Mouse (Mus musculus) liver, adult 2 months (tissue): ENCODE measurements around the gene Mthfd2. TPM values are rescaled to one million over a fixed set of nuclear protein-coding genes. Genes with fewer than 3 reads are reported as not detected.

ENCODE experiments used
- DNase-seq: peaks from one replicate; pipeline ENCODE4 v3.0.0-alpha.2; 2011; ENCODE audit warnings: low read depth, low spot score; ENCODE audit errors: extremely low read depth
- H3K27ac ChIP-seq: fragments of 200-500 bp; replicated peaks from 2 replicates; pipeline ENCODE4 v1.5.1; 2012; ENCODE audit warnings: low read depth, mild to moderate bottlenecking, control low read depth, inconsistent platforms, low read length; ENCODE audit not compliant: insufficient read depth
- H3K27me3 ChIP-seq: fragments of 200-500 bp; 2 replicates; pipeline ENCODE4 v1.6.1; 2012; ENCODE audit warnings: mild to moderate bottlenecking, moderate library complexity, low read length, inconsistent platforms; ENCODE audit not compliant: control insufficient read depth, insufficient read depth
- H3K36me3 ChIP-seq: fragments of 200-500 bp; 2 replicates; pipeline ENCODE4 v1.6.1; 2012; ENCODE audit warnings: low read length, inconsistent platforms; ENCODE audit not compliant: control insufficient read depth, insufficient read depth
- H3K4me1 ChIP-seq: fragments of 200-500 bp; 2 replicates; pipeline ENCODE4 v1.6.1; 2011; ENCODE audit warnings: low read length; ENCODE audit not compliant: control insufficient read depth, insufficient read depth
- H3K4me3 ChIP-seq: fragments of 200-500 bp; 2 replicates; pipeline ENCODE4 v1.5.1; 2011; ENCODE audit warnings: low read depth, mild to moderate bottlenecking, control low read depth, low read length, moderate library complexity; ENCODE audit not compliant: insufficient read depth
- H3K79me2 ChIP-seq: fragments of 200-500 bp; 2 replicates; pipeline ENCODE4 v1.6.1; 2012; ENCODE audit warnings: inconsistent platforms, mild to moderate bottlenecking, low read length, moderate library complexity; ENCODE audit not compliant: control insufficient read depth, insufficient read depth
- H3K9ac ChIP-seq: fragments of 200-500 bp; 2 replicates; pipeline ENCODE4 v1.6.1; 2012; ENCODE audit warnings: low read depth, mild to moderate bottlenecking, control low read depth, inconsistent platforms, low read length
- CTCF ChIP-seq: fragments of 200-500 bp; IDR thresholded peaks from 2 replicates; pipeline ENCODE4 v1.5.1; 2011; ENCODE audit warnings: low read depth, low read length, control low read depth
- POLR2A ChIP-seq: fragments of 200-500 bp; IDR thresholded peaks from 2 replicates; pipeline ENCODE4 v1.6.1; 2011; ENCODE audit warnings: low read length, control low read depth; ENCODE audit not compliant: insufficient read depth; ENCODE audit errors: extremely low read depth
- WGBS: fragments of 180-500 bp; shearing (Covaris S2); methylation state at CpG from one replicate; pipeline ENCODE4 v1.1.7; 2018; 5-methylcytosine and 5-hydroxymethylcytosine counted together
- polyA plus RNA-seq: library from polyadenylated mRNA; depleted of rRNA; stranded (reverse); fragments of >200 nt; gene quantifications from 2 replicates; pipeline ENCODE4 v1.2.3, GENCODE M21; 2012
- total RNA-seq: library from RNA; depleted of rRNA; stranded (reverse); fragments of >200 nt; gene quantifications from 2 replicates; pipeline ENCODE4 v1.2.3, GENCODE M21; 2014

Mthfd2 gene
- total and polyA plus RNA-seq, 2 experiments: 0.83 to 1.1 TPM

- 79% methylated on average over 8 of the region's 8 CpGs for WGBS
- Histone ChIP-seq H3K27me3 (no peaks in the 10 kb centered on the region), H3K4me1 (no peaks in the 10 kb centered on the region), H3K4me3 (no peak overlapping the region), H3K79me2 (no peaks in the 10 kb centered on the region), H3K9ac (no peak overlapping the region), H3K27ac (no peak overlapping the region), H3K36me3 (no peaks in the 10 kb centered on the region)
- TF ChIP-seq CTCF: peak; percentile 76
- TF ChIP-seq POLR2A: no peak
- DNase-seq: peak; percentile 9
These were observed 45.3 kb downstream of the Mthfd2 start for GRCm38 (mm10) chr6:83280256-83280955.

- no peaks in the 10 kb centered on the region for H3K36me3 ChIP-seq
- peak; percentile 38 for DNase-seq
- no peaks in the 10 kb centered on the region for H3K4me1 ChIP-seq
- H3K9ac ChIP-seq: no peak overlapping the region
- H3K27me3 ChIP-seq: no peaks in the 10 kb centered on the region
- H3K79me2 ChIP-seq: no peaks in the 10 kb centered on the region
- WGBS: 31% methylated on average over 2 of the region's 2 CpGs
- H3K27ac ChIP-seq: no peak overlapping the region
- H3K4me3 ChIP-seq: no peak overlapping the region
- no peak for TF ChIP-seq POLR2A
- TF ChIP-seq CTCF: peak; percentile 83
These were observed 46.8 kb downstream of the Mthfd2 start for GRCm38 (mm10) chr6:83278881-83279280.

- Histone ChIP-seq H3K36me3 (no peaks in the 10 kb centered on the region), H3K27ac (no peak overlapping the region), H3K4me1 (no peaks in the 10 kb centered on the region), H3K9ac (no peak overlapping the region), H3K27me3 (no peaks in the 10 kb centered on the region), H3K4me3 (no peak overlapping the region), H3K79me2 (no peaks in the 10 kb centered on the region)
- WGBS: 61% methylated on average over 13 of the region's 13 CpGs
- TF ChIP-seq CTCF (no peak), POLR2A (no peak)
- DNase-seq: no peak
These were observed 48.6 kb downstream of the Mthfd2 start for GRCm38 (mm10) chr6:83277151-83277550.

DNA sequence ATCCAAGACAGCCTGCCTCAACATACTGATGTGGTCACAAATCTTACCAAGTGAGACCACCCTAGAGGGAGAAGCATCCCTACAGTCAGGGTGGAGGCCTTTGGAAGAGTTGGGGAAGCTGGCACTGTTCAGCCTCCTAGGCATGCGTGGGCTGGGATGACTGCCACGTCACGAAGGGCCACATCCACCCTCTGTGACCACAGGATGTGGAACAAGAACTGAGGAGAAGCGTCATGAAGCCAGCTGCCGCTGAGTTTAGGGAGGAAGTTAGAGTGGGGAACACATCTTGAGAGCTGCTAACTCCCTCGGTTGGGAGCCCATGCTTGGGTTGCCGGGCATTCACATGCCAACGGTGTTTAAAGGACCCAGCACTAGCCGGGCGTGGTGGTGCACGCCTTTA, 52.0 kb downstream of the Mthfd2 start:
- peak; percentile 5 for DNase-seq

GRCm38 (mm10) chr6:83268144-83269010, 57.3 kb downstream of the Mthfd2 start:
- 4% methylated on average over 28 of the region's 28 CpGs for WGBS

More for the DNA sequence above, 52.0 kb downstream of the Mthfd2 start:
- TF ChIP-seq POLR2A: no peak
- no peak for TF ChIP-seq CTCF
- no peak overlapping the region for H3K4me3 ChIP-seq
- H3K4me1 ChIP-seq: no peaks in the 10 kb centered on the region
- WGBS: 81% methylated on average over 11 of the region's 11 CpGs
- no peaks in the 10 kb centered on the region for H3K79me2 ChIP-seq
- no peaks in the 10 kb centered on the region for H3K27me3 ChIP-seq
- H3K27ac ChIP-seq: no peak overlapping the region
- no peak overlapping the region for H3K9ac ChIP-seq
- no peaks in the 10 kb centered on the region for H3K36me3 ChIP-seq

More at GRCm38 (mm10) chr6:83268144-83269010, 57.3 kb downstream of the Mthfd2 start:
- H3K79me2 ChIP-seq: no peaks in the 10 kb centered on the region
- H3K4me3 ChIP-seq: peak overlapping the region; percentile 54
- H3K36me3 ChIP-seq: no peaks in the 10 kb centered on the region
- peak overlapping the region; percentile 35 for H3K9ac ChIP-seq
- peak; percentile 90 for DNase-seq
- H3K27me3 ChIP-seq: no peaks in the 10 kb centered on the region
- TF ChIP-seq POLR2A (no peak), CTCF (peak; percentile 85)
- no peaks in the 10 kb centered on the region for H3K4me1 ChIP-seq
- no peak overlapping the region for H3K27ac ChIP-seq
